Mouse (Mus musculus) CH12.LX (cell line): Measurements from ENCODE around the gene Mrgprh.

ENCODE experiments used
- BHLHE40 ChIP-seq: IDR thresholded peaks from 2 replicates; pipeline ENCODE4 v1.6.1; 2011; ENCODE audit warnings: mild to moderate bottlenecking, low read depth, low read length, improper control_type of control experiment
- CTCF ChIP-seq, 2 experiments: IDR thresholded peaks in 1 of 2; conservative IDR thresholded peaks in 1 of 2; 2 replicates each; pipeline ENCODE4 v1.5.1; 2011 to 2012; ENCODE audit warnings: low read depth in 2 of 2, low read length in 2 of 2, improper control_type of control experiment in 1 of 2, inconsistent platforms in 1 of 2, mild to moderate bottlenecking in 1 of 2, moderate library complexity in 1 of 2
- GABPA ChIP-seq: IDR thresholded peaks from 2 replicates; pipeline ENCODE4 v1.6.1; 2012; ENCODE audit warnings: low read depth, low read length, improper control_type of control experiment, inconsistent platforms; ENCODE audit not compliant: insufficient replicate concordance
- HCFC1 ChIP-seq: IDR thresholded peaks from 2 replicates; pipeline ENCODE4 v1.6.1; 2012; ENCODE audit warnings: low read depth, mild to moderate bottlenecking, inconsistent platforms, low read length, improper control_type of control experiment
- MAFK ChIP-seq: IDR thresholded peaks from 2 replicates; pipeline ENCODE4 v1.6.1; 2011; ENCODE audit warnings: low read length, improper control_type of control experiment; ENCODE audit not compliant: insufficient replicate concordance
- MEF2A ChIP-seq: IDR thresholded peaks from 2 replicates; pipeline ENCODE4 v1.6.1; 2014; ENCODE audit warnings: low read depth, mild to moderate bottlenecking, inconsistent platforms, low read length, improper control_type of control experiment, borderline replicate concordance
- MYC ChIP-seq: IDR thresholded peaks from 2 replicates; pipeline ENCODE4 v1.6.1; 2011; ENCODE audit warnings: low read depth, mild to moderate bottlenecking, improper control_type of control experiment, low read length
- POLR2A ChIP-seq: IDR thresholded peaks from 2 replicates; pipeline ENCODE4 v1.6.1; 2011; ENCODE audit warnings: low read depth, mild to moderate bottlenecking, improper control_type of control experiment, low read length
- POLR2AphosphoS2 ChIP-seq: IDR thresholded peaks from 2 replicates; pipeline ENCODE4 v1.6.1; 2011; ENCODE audit warnings: low read depth, low read length, improper control_type of control experiment
- SMC3 ChIP-seq: IDR thresholded peaks from 2 replicates; pipeline ENCODE4 v1.6.1; 2011; ENCODE audit warnings: low read depth, low read length, improper control_type of control experiment
- ZMIZ1 ChIP-seq: IDR thresholded peaks from 2 replicates; pipeline ENCODE4 v1.6.1; 2012; ENCODE audit warnings: low read depth, mild to moderate bottlenecking, inconsistent platforms, low read length, improper control_type of control experiment

GRCm38 (mm10) chr17:12906436-12906835 is 30.6 kb downstream of the Mrgprh start:
- TF ChIP-seq POLR2A (no peak), BHLHE40 (no peak), HCFC1 (no peak), CTCF (conservative IDR thresholded peaks at IDR 0.05 in 1 of 2, IDR thresholded peaks at IDR 0.05 in 1 of 2; ENCODE audit: low read depth in 2 of 2, low read length in 2 of 2) (no peak), SMC3 (no peak), GABPA (no peak), MAFK (no peak), ZMIZ1 (no peak), MEF2A (no peak), POLR2AphosphoS2 (no peak), MYC (no peak)
